Mouse (Mus musculus): ENCODE data around the gene Fblim1.

The Fblim1 gene

GRCm38 (mm10) chr4:141605861-141606260 lies at the start of gene Fblim1:
Gene Fblim1 (minus strand): TSS chr4:141606096.
- DNase-seq (ENCODE audit: low spot score) = peak; percentile 15

- no peak for DNase-seq (ENCODE audit: low spot score)
Observed at GRCm38 (mm10) chr4:141654509-141654908, 48.6 kb upstream of the Fblim1 start.

GRCm38 (mm10) chr4:141653813-141654212 lies 47.9 kb upstream of the Fblim1 start:
- no peak for DNase-seq (ENCODE audit: low spot score)

- no peak for DNase-seq (ENCODE audit: low spot score)
Observed at GRCm38 (mm10) chr4:141653044-141653443, 47.1 kb upstream of the Fblim1 start.

GRCm38 (mm10) chr4:141651944-141652343 lies 46.0 kb upstream of the Fblim1 start:
- DNase-seq (ENCODE audit: low spot score) = no peak

- no peak for DNase-seq (ENCODE audit: low spot score)
Observed at GRCm38 (mm10) chr4:141651286-141651685, 45.4 kb upstream of the Fblim1 start.

- DNase-seq (ENCODE audit: low spot score) = no peak
Observed at GRCm38 (mm10) chr4:141649244-141649643, 43.3 kb upstream of the Fblim1 start.

- no peak for DNase-seq (ENCODE audit: low spot score)
Observed at GRCm38 (mm10) chr4:141648262-141648661, 42.4 kb upstream of the Fblim1 start.

- no peak for DNase-seq (ENCODE audit: low spot score)
Observed at GRCm38 (mm10) chr4:141647187-141647586, 41.3 kb upstream of the Fblim1 start.

- no peak for DNase-seq (ENCODE audit: low spot score)
Observed at GRCm38 (mm10) chr4:141645988-141646387, 40.1 kb upstream of the Fblim1 start.

GRCm38 (mm10) chr4:141643118-141643855 lies 37.4 kb upstream of the Fblim1 start:
- peak; percentile 93 for DNase-seq (ENCODE audit: low spot score)

GRCm38 (mm10) chr4:141641961-141642811 lies 36.3 kb upstream of the Fblim1 start:
- no peak for DNase-seq (ENCODE audit: low spot score)

GRCm38 (mm10) chr4:141641353-141641771 lies 35.5 kb upstream of the Fblim1 start:
- DNase-seq (ENCODE audit: low spot score) = no peak

GRCm38 (mm10) chr4:141639474-141639873 lies 33.6 kb upstream of the Fblim1 start:
- no peak for DNase-seq (ENCODE audit: low spot score)

- no peak for DNase-seq (ENCODE audit: low spot score)
Observed at GRCm38 (mm10) chr4:141636693-141637092, 30.8 kb upstream of the Fblim1 start.

GRCm38 (mm10) chr4:141635991-141636390 lies 30.1 kb upstream of the Fblim1 start:
- no peak for DNase-seq (ENCODE audit: low spot score)

GRCm38 (mm10) chr4:141632111-141632873 lies 26.4 kb upstream of the Fblim1 start:
- no peak for DNase-seq (ENCODE audit: low spot score)

- no peak for DNase-seq (ENCODE audit: low spot score)
Observed at GRCm38 (mm10) chr4:141631250-141631649, 25.4 kb upstream of the Fblim1 start.

- DNase-seq (ENCODE audit: low spot score) = no peak
Observed at GRCm38 (mm10) chr4:141630021-141630420, 24.1 kb upstream of the Fblim1 start.

GRCm38 (mm10) chr4:141628661-141629060 lies 22.8 kb upstream of the Fblim1 start:
- DNase-seq (ENCODE audit: low spot score) = no peak

GRCm38 (mm10) chr4:141627502-141627901 lies 21.6 kb upstream of the Fblim1 start:
- DNase-seq (ENCODE audit: low spot score) = no peak

GRCm38 (mm10) chr4:141625774-141626550 lies 20.1 kb upstream of the Fblim1 start:
- DNase-seq (ENCODE audit: low spot score) = no peak

Measured in adipocyte (in vitro differentiated cells).